Mouse (Mus musculus) erythroid progenitor cell, adult 5-6 weeks (primary cell): ENCODE results near the gene Sdhaf2. TPM values are rescaled to one million over a fixed set of nuclear protein-coding genes. Genes with fewer than 3 reads are reported as not detected.

Source experiments
- total RNA-seq, 2 experiments: library from RNA; stranded (forward) in 1 of 2; stranded (reverse) in 1 of 2; fragments of 150-400 nt in 1 of 2; fragments of 186-747, 209-891 nt in 1 of 2; gene quantifications; 2 replicates each; pipeline versions ENCODE4 v1.2.3 to v1.2.4; 2015 to 2017; ENCODE audit warnings: low replicate concordance in 2 of 2

Sdhaf2 gene
- total RNA-seq, 2 experiments from 2014 or later, result 34.8 to 46.1 TPM

Other genes with a start within 250 kb of the Sdhaf2 start
- gene Dagla, start 221.3 kb downstream of the Sdhaf2 start, total RNA-seq (2015; ENCODE audit: low replicate concordance), result not detected in 2 replicates
- gene Dagla, start 221.3 kb downstream of the Sdhaf2 start, total RNA-seq (2017; ENCODE audit: low replicate concordance), result not detected in 2 replicates
- not detected in 2 replicates for gene Syt7, start 137.1 kb downstream of the Sdhaf2 start, total RNA-seq (2015; ENCODE audit: low replicate concordance)
- gene Syt7, start 137.1 kb downstream of the Sdhaf2 start, total RNA-seq (2017; ENCODE audit: low replicate concordance), result not detected in 2 replicates
- not detected in 2 replicates for gene Lrrc10b, start 68.7 kb downstream of the Sdhaf2 start, total RNA-seq (2015; ENCODE audit: low replicate concordance)
- not detected in 2 replicates for gene Lrrc10b, start 68.7 kb downstream of the Sdhaf2 start, total RNA-seq (2017; ENCODE audit: low replicate concordance)
- not detected in 2 replicates for gene Ppp1r32, start 43.2 kb downstream of the Sdhaf2 start, total RNA-seq (2015; ENCODE audit: low replicate concordance)
- gene Ppp1r32, start 43.2 kb downstream of the Sdhaf2 start, total RNA-seq (2017; ENCODE audit: low replicate concordance), result 1.4 TPM in 1 of 2 replicates, not detected in the other
- 73.4 and 91.5 TPM in 2 replicates for gene Cpsf7, start 876 bp downstream of the Sdhaf2 start, total RNA-seq (2015; ENCODE audit: low replicate concordance)
- 63.5 and 75.6 TPM in 2 replicates for gene Cpsf7, start 876 bp downstream of the Sdhaf2 start, total RNA-seq (2017; ENCODE audit: low replicate concordance)
- gene Tmem216, start 30.1 kb upstream of the Sdhaf2 start, total RNA-seq (2015; ENCODE audit: low replicate concordance), result 9.2 and 15.5 TPM in 2 replicates
- gene Tmem216, start 30.1 kb upstream of the Sdhaf2 start, total RNA-seq (2017; ENCODE audit: low replicate concordance), result 7.7 and 11.8 TPM in 2 replicates
- 23.8 and 27.7 TPM in 2 replicates for gene Cyb561a3, start 51.0 kb upstream of the Sdhaf2 start, total RNA-seq (2015; ENCODE audit: low replicate concordance)
- 7.1 and 13.7 TPM in 2 replicates for gene Cyb561a3, start 51.0 kb upstream of the Sdhaf2 start, total RNA-seq (2017; ENCODE audit: low replicate concordance)
- 36.0 and 39.0 TPM in 2 replicates for gene Tmem138, start 51.2 kb upstream of the Sdhaf2 start, total RNA-seq (2015; ENCODE audit: low replicate concordance)
- 8.5 and 14.6 TPM in 2 replicates for gene Tmem138, start 51.2 kb upstream of the Sdhaf2 start, total RNA-seq (2017; ENCODE audit: low replicate concordance)
- gene Ddb1, start 79.2 kb upstream of the Sdhaf2 start, total RNA-seq (2015; ENCODE audit: low replicate concordance), result 58.0 and 75.0 TPM in 2 replicates
- 168 and 208 TPM in 2 replicates for gene Ddb1, start 79.2 kb upstream of the Sdhaf2 start, total RNA-seq (2017; ENCODE audit: low replicate concordance)
- 4.6 and 6.1 TPM in 2 replicates for gene Tkfc, start 79.5 kb upstream of the Sdhaf2 start, total RNA-seq (2015; ENCODE audit: low replicate concordance)
- gene Tkfc, start 79.5 kb upstream of the Sdhaf2 start, total RNA-seq (2017; ENCODE audit: low replicate concordance), result 1.2 TPM in 1 of 2 replicates, not detected in the other
- gene Vwce, start 108.1 kb upstream of the Sdhaf2 start, total RNA-seq (2015; ENCODE audit: low replicate concordance), result not detected in 2 replicates
- 1.2 TPM in 1 of 2 replicates, not detected in the other for gene Vwce, start 108.1 kb upstream of the Sdhaf2 start, total RNA-seq (2017; ENCODE audit: low replicate concordance)
- not detected in 2 replicates for gene Pga5, start 151.9 kb upstream of the Sdhaf2 start, total RNA-seq (2015; ENCODE audit: low replicate concordance)
- gene Pga5, start 151.9 kb upstream of the Sdhaf2 start, total RNA-seq (2017; ENCODE audit: low replicate concordance), result not detected in 2 replicates
- gene Vps37c, start 162.6 kb upstream of the Sdhaf2 start, total RNA-seq (2015; ENCODE audit: low replicate concordance), result 10.8 and 26.0 TPM in 2 replicates
- gene Vps37c, start 162.6 kb upstream of the Sdhaf2 start, total RNA-seq (2017; ENCODE audit: low replicate concordance), result 3.3 and 6.0 TPM in 2 replicates
- gene Cd5, start 212.9 kb upstream of the Sdhaf2 start, total RNA-seq (2015; ENCODE audit: low replicate concordance), result 2.5 and 2.9 TPM in 2 replicates
- gene Cd5, start 212.9 kb upstream of the Sdhaf2 start, total RNA-seq (2017; ENCODE audit: low replicate concordance), result 0.26 TPM in 1 of 2 replicates, not detected in the other